Mouse (Mus musculus) E14TG2a.4 (cell line): ENCODE results near the gene Gtdc1.

Experiments
- CTCF ChIP-seq: conservative IDR thresholded peaks from 2 replicates; pipeline ENCODE4 v1.5.1; 2014; ENCODE audit warnings: low read length
- NANOG ChIP-seq: IDR thresholded peaks from 2 replicates; pipeline ENCODE4 v1.6.1; 2014; ENCODE audit warnings: borderline replicate concordance, low read length, mixed read lengths

DNA sequence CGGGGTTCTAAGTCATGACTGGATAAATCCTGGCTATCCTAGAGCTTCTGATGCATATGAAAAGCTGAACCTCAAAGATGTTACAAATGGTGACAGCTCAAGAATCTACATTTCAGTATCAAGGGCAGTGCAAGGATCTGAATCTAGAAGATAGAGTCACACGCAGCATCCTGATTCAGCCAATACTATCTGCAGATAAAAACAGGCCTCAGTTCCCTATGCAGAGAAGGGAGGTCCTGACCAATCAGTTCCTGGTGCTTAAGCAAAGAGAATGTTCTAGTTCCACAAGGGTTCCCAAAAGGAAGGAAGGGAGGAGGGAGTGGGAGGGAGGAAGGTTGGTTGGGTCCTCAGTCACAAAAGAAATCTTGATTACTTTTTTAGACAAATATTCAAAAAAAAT, 5.0 kb downstream of the Gtdc1 start:
- TF ChIP-seq CTCF = no peak
- no peak for TF ChIP-seq NANOG
